Mouse (Mus musculus): Measurements from ENCODE around the gene Rbm15b. TPM values are rescaled to one million over a fixed set of nuclear protein-coding genes. Genes with fewer than 3 reads are reported as not detected.

The Rbm15b gene
- total and polyA plus RNA-seq, 3 experiments = 3.9 to 14.3 (median 11.7) TPM

GRCm38 (mm10) chr9:106893327-106893726, 6.1 kb upstream of the Rbm15b start:
- no peak for DNase-seq
- no peak overlapping the region for H3K27ac ChIP-seq
- no peaks in the 10 kb centered on the region for H3K27me3 ChIP-seq (ENCODE audit: control insufficient read depth, insufficient read depth, low read length)
- TF ChIP-seq EP300 (IDR thresholded peaks at IDR 0.05; ENCODE audit: insufficient read depth, low read depth, low read length) = no peak
- no peak for TF ChIP-seq CTCF (IDR thresholded peaks at IDR 0.05)
- no peak for TF ChIP-seq POLR2A (IDR thresholded peaks at IDR 0.05; ENCODE audit: insufficient read depth, low read depth, low read length)
- intact Hi-C loops (cut with DNase I) = loop anchor here (10.0 kb wide), 1 partner anchor 641 kb away; the partner anchor contains the start of gene Tmem115
- no peak overlapping the region for H3K9ac ChIP-seq (ENCODE audit: low read depth, low read length)
- H3K79me2 ChIP-seq (replicated peaks; ENCODE audit: control insufficient read depth, insufficient read depth, low read length) = no peaks in the 10 kb centered on the region
- WGBS = 76% methylated on average over 3 of the region's 3 CpGs
- H3K4me3 ChIP-seq = no peak overlapping the region
- peaks cover 2% of the 10 kb centered on the region; the same call in 1 of the 2 replicates for H3K4me1 ChIP-seq (ENCODE audit: control insufficient read depth, insufficient read depth, low read length)
- peaks cover 4% of the 10 kb centered on the region; the same call in 1 of the 2 replicates for H3K36me3 ChIP-seq (ENCODE audit: control insufficient read depth, insufficient read depth, low read length)

- H3K79me2 ChIP-seq (replicated peaks; ENCODE audit: control insufficient read depth, insufficient read depth, low read length) = no peaks in the 10 kb centered on the region
- H3K9ac ChIP-seq (ENCODE audit: low read depth, low read length) = peak overlapping the region; percentile 88
- no peaks in the 10 kb centered on the region for H3K27me3 ChIP-seq (ENCODE audit: control insufficient read depth, insufficient read depth, low read length)
- peak overlapping the region; percentile 94 for H3K27ac ChIP-seq
- no peak for DNase-seq
- peaks cover 3% of the 10 kb centered on the region for H3K4me1 ChIP-seq (ENCODE audit: control insufficient read depth, insufficient read depth, low read length)
- WGBS = under 1% methylated on average over 9 of the region's 9 CpGs
- TF ChIP-seq EP300 (IDR thresholded peaks at IDR 0.05; ENCODE audit: insufficient read depth, low read depth, low read length) (no peak), CTCF (IDR thresholded peaks at IDR 0.05) (no peak), POLR2A (IDR thresholded peaks at IDR 0.05; ENCODE audit: insufficient read depth, low read depth, low read length) (no peak)
- intact Hi-C loops (cut with DNase I) = loop anchor here (10.0 kb wide), 1 partner anchor 642 kb away; the partner anchor contains the start of gene Tmem115
- peaks cover 4% of the 10 kb centered on the region; the same call in 1 of the 2 replicates for H3K36me3 ChIP-seq (ENCODE audit: control insufficient read depth, insufficient read depth, low read length)
- H3K4me3 ChIP-seq = peak overlapping the region; percentile 93
These were observed 5.3 kb upstream of the Rbm15b start for GRCm38 (mm10) chr9:106892552-106892875.

- intact Hi-C loops (cut with DNase I) = loop anchor here (10.0 kb wide), 1 partner anchor 643 kb away; the partner anchor contains the start of gene Tmem115
- under 1% methylated on average over 59 of the region's 59 CpGs for WGBS
- peak; percentile 95 to 99 for DNase-seq
- Histone ChIP-seq H3K4me3 (peak within 1 kb of the TSS; percentile 93), H3K27ac (peak within 1 kb of the TSS; percentile 94), H3K4me1 (ENCODE audit: control insufficient read depth, insufficient read depth, low read length) (peaks cover 4% of the 10 kb centered on the region), H3K79me2 (replicated peaks; ENCODE audit: control insufficient read depth, insufficient read depth, low read length) (no peaks in the 10 kb centered on the region), H3K27me3 (ENCODE audit: control insufficient read depth, insufficient read depth, low read length) (no peaks in the 10 kb centered on the region), H3K36me3 (ENCODE audit: control insufficient read depth, insufficient read depth, low read length) (peaks cover 4% of the 10 kb centered on the region; the same call in 1 of the 2 replicates), H3K9ac (ENCODE audit: low read depth, low read length) (peak within 1 kb of the TSS; percentile 88)
- peak; percentile 42; the same call in 1 of the 2 replicates for TF ChIP-seq EP300 (IDR thresholded peaks at IDR 0.05; ENCODE audit: insufficient read depth, low read depth, low read length)
- TF ChIP-seq POLR2A (IDR thresholded peaks at IDR 0.05; ENCODE audit: insufficient read depth, low read depth, low read length) = peak; percentile 99
- TF ChIP-seq CTCF (IDR thresholded peaks at IDR 0.05) = peak; percentile 48
These were observed 4.8 kb upstream of the Rbm15b start, which contains the start of gene Manf for GRCm38 (mm10) chr9:106891829-106892551. Gene Manf, minus strand, starts transcription at chr9:106891979.

GRCm38 (mm10) chr9:106891341-106891741, 4.1 kb upstream of the Rbm15b start:
- peak overlapping the region; percentile 94 for H3K27ac ChIP-seq
- peak overlapping the region; percentile 83 for H3K9ac ChIP-seq (ENCODE audit: low read depth, low read length)
- intact Hi-C loops (cut with DNase I) = loop anchor here (10.0 kb wide), 1 partner anchor 643 kb away; the partner anchor contains the start of gene Tmem115
- peaks cover 4% of the 10 kb centered on the region; the same call in 1 of the 2 replicates for H3K36me3 ChIP-seq (ENCODE audit: control insufficient read depth, insufficient read depth, low read length)
- WGBS = under 1% methylated on average over 17 of the region's 17 CpGs
- H3K4me3 ChIP-seq = peak overlapping the region; percentile 93
- DNase-seq = no peak
- no peaks in the 10 kb centered on the region for H3K27me3 ChIP-seq (ENCODE audit: control insufficient read depth, insufficient read depth, low read length)
- peaks cover 4% of the 10 kb centered on the region for H3K4me1 ChIP-seq (ENCODE audit: control insufficient read depth, insufficient read depth, low read length)
- no peaks in the 10 kb centered on the region for H3K79me2 ChIP-seq (replicated peaks; ENCODE audit: control insufficient read depth, insufficient read depth, low read length)
- TF ChIP-seq EP300 (IDR thresholded peaks at IDR 0.05; ENCODE audit: insufficient read depth, low read depth, low read length) (no peak), POLR2A (IDR thresholded peaks at IDR 0.05; ENCODE audit: insufficient read depth, low read depth, low read length) (no peak), CTCF (IDR thresholded peaks at IDR 0.05) (no peak)

GRCm38 (mm10) chr9:106890496-106891240, 3.4 kb upstream of the Rbm15b start:
- Histone ChIP-seq H3K79me2 (replicated peaks; ENCODE audit: control insufficient read depth, insufficient read depth, low read length) (no peaks in the 10 kb centered on the region), H3K4me3 (peak overlapping the region; percentile 93), H3K36me3 (ENCODE audit: control insufficient read depth, insufficient read depth, low read length) (peaks cover 4% of the 10 kb centered on the region; the same call in 1 of the 2 replicates), H3K27me3 (ENCODE audit: control insufficient read depth, insufficient read depth, low read length) (no peaks in the 10 kb centered on the region), H3K27ac (peak overlapping the region; percentile 94), H3K9ac (ENCODE audit: low read depth, low read length) (no peak overlapping the region), H3K4me1 (ENCODE audit: control insufficient read depth, insufficient read depth, low read length) (peaks cover 5% of the 10 kb centered on the region)
- WGBS = 41% methylated on average over 8 of the region's 8 CpGs
- TF ChIP-seq EP300 (IDR thresholded peaks at IDR 0.05; ENCODE audit: insufficient read depth, low read depth, low read length) (no peak), CTCF (IDR thresholded peaks at IDR 0.05) (no peak), POLR2A (IDR thresholded peaks at IDR 0.05; ENCODE audit: insufficient read depth, low read depth, low read length) (no peak)
- DNase-seq = peak; percentile 35 to 41
- intact Hi-C loops (cut with DNase I) = loop anchor here (10.0 kb wide), 1 partner anchor 644 kb away; the partner anchor contains the start of gene Tmem115

All from heart, adult 2 months (tissue).